Mouse (Mus musculus) MEL (cell line): ENCODE results near the gene Rufy4.

Experiments
- CHD2 ChIP-seq: IDR thresholded peaks from 2 replicates; pipeline ENCODE4 v1.6.1; 2011; ENCODE audit warnings: low read length, improper control_type of control experiment
- CTCF ChIP-seq, 3 experiments: IDR thresholded peaks in 2 of 3; conservative IDR thresholded peaks in 1 of 3; 2 replicates each; pipeline ENCODE4 v1.5.1; 2011 to 2012; ENCODE audit warnings: low read length in 3 of 3, low read depth in 2 of 3, mild to moderate bottlenecking in 2 of 3, improper control_type of control experiment in 1 of 3, inconsistent platforms in 1 of 3, mixed read lengths in 1 of 3, moderate library complexity in 1 of 3; ENCODE audit not compliant: control insufficient read depth in 1 of 3, insufficient read depth in 1 of 3, poor library complexity in 1 of 3, severe bottlenecking in 1 of 3
- GATA1 ChIP-seq: IDR thresholded peaks from 2 replicates; pipeline ENCODE4 v1.6.1; 2011; ENCODE audit warnings: low read depth, low read length, improper control_type of control experiment
- NRF1 ChIP-seq: IDR thresholded peaks from 2 replicates; pipeline ENCODE4 v1.6.1; 2014; ENCODE audit warnings: low read depth, mild to moderate bottlenecking, inconsistent platforms, low read length, improper control_type of control experiment, moderate library complexity; ENCODE audit not compliant: poor library complexity, insufficient read depth, severe bottlenecking
- POLR2A ChIP-seq, 2 experiments: IDR thresholded peaks; 2 replicates each; pipeline ENCODE4 v1.6.1; 2011 to 2012; ENCODE audit warnings: low read length in 2 of 2, mild to moderate bottlenecking in 2 of 2, control low read depth in 1 of 2, improper control_type of control experiment in 1 of 2, low read depth in 1 of 2, moderate library complexity in 1 of 2; ENCODE audit not compliant: control insufficient read depth in 1 of 2, insufficient read depth in 1 of 2, poor library complexity in 1 of 2
- USF1 ChIP-seq: IDR thresholded peaks from 2 replicates; pipeline ENCODE4 v1.6.1; 2014; ENCODE audit warnings: low read depth, mild to moderate bottlenecking, inconsistent platforms, low read length, improper control_type of control experiment, moderate library complexity
- ZKSCAN1 ChIP-seq: IDR thresholded peaks from 2 replicates; pipeline ENCODE4 v1.6.1; 2012; ENCODE audit warnings: low read depth, mild to moderate bottlenecking, inconsistent platforms, low read length, improper control_type of control experiment, moderate library complexity

- TF ChIP-seq CTCF (IDR thresholded peaks at IDR 0.05 in 2 of 3, conservative IDR thresholded peaks at IDR 0.05 in 1 of 3; ENCODE audit: control insufficient read depth in 1 of 3, insufficient read depth in 1 of 3, low read depth in 2 of 3, low read length in 3 of 3, poor library complexity in 1 of 3, severe bottlenecking in 1 of 3) (no peak), NRF1 (no peak), USF1 (no peak), ZKSCAN1 (no peak), POLR2A (IDR thresholded peaks at IDR 0.05; ENCODE audit: control insufficient read depth in 1 of 2, insufficient read depth in 1 of 2, low read depth in 1 of 2, low read length in 2 of 2, poor library complexity in 1 of 2) (no peak), CHD2 (no peak), GATA1 (no peak)
Observed at GRCm38 (mm10) chr1:74085566-74085965, 39.8 kb upstream of the Rufy4 start.
